Mouse (Mus musculus) spleen, adult 2 months (tissue): Measurements from ENCODE around the gene Gm10577. TPM values are rescaled to one million over a fixed set of nuclear protein-coding genes. Genes with fewer than 3 reads are reported as not detected.

Experiments
- DNase-seq, 2 experiments: peaks; one replicate each; pipeline versions ENCODE4 v3.0.0 to v3.0.0-alpha.2; 2012 to 2021; ENCODE audit warnings: low spot score in 2 of 2, low read depth in 1 of 2
- H3K27ac ChIP-seq: fragments of 200-500 bp; 2 replicates; pipeline ENCODE4 v1.5.1; 2012; ENCODE audit warnings: low read length, inconsistent platforms; ENCODE audit not compliant: insufficient read depth
- H3K27me3 ChIP-seq: fragments of 200-500 bp; 2 replicates; pipeline ENCODE4 v1.6.1; 2012; ENCODE audit warnings: mild to moderate bottlenecking, moderate library complexity, low read length, inconsistent platforms; ENCODE audit not compliant: control insufficient read depth, insufficient read depth
- H3K36me3 ChIP-seq: fragments of 200-500 bp; 2 replicates; pipeline ENCODE4 v1.6.1; 2012; ENCODE audit warnings: mild to moderate bottlenecking, low read length, inconsistent platforms; ENCODE audit not compliant: control insufficient read depth, insufficient read depth
- H3K4me1 ChIP-seq: fragments of 200-500 bp; 2 replicates; pipeline ENCODE4 v1.6.1; 2011; ENCODE audit warnings: inconsistent platforms; ENCODE audit not compliant: control insufficient read depth, insufficient read depth, insufficient read length
- H3K4me3 ChIP-seq: fragments of 200-500 bp; 2 replicates; pipeline ENCODE4 v1.5.1; 2011; ENCODE audit warnings: mild to moderate bottlenecking, inconsistent platforms; ENCODE audit not compliant: insufficient read depth, insufficient read length; ENCODE audit errors: extremely low read depth
- CTCF ChIP-seq: fragments of 200-500 bp; IDR thresholded peaks from 2 replicates; pipeline ENCODE4 v1.5.1; 2011; ENCODE audit warnings: mild to moderate bottlenecking, inconsistent platforms; ENCODE audit not compliant: insufficient read depth, insufficient read length, insufficient replicate concordance; ENCODE audit errors: extremely low read depth
- POLR2A ChIP-seq: fragments of 200-500 bp; IDR thresholded peaks from 2 replicates; pipeline ENCODE4 v1.6.1; 2011; ENCODE audit warnings: low read depth, low read length, inconsistent platforms
- WGBS: fragments of 180-500 bp; shearing (Covaris S2); methylation state at CpG from one replicate; pipeline ENCODE4 v1.1.7; 2018; 5-methylcytosine and 5-hydroxymethylcytosine counted together
- polyA plus RNA-seq: library from polyadenylated mRNA; depleted of rRNA; stranded (reverse); fragments of >200 nt; gene quantifications from 2 replicates; pipeline ENCODE4 v1.2.3, GENCODE M21; 2012; rRNA removed

Gm10577 gene
- polyA plus RNA-seq, 1 experiment, result not detected

DNA sequence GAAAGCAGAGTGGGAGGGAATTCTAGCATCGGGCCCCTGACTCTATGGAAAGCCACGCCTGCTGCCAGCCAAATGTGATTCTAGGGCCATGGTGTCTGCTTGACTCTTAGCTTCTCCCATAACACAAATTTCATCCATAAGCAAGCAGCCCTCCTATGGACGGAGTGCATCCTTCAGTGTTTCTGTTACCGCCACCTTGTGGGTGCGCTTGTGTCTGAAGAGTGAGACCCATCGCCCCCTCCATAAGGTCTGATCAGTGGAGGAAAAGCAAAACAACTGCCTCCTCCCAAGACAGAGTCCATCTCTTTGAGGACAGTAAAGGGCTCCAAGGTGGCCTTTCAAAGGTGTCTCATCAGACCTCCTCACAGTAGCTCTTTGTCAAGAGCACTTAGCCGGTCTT is 43.0 kb downstream of the Gm10577 start:
- no peak overlapping the region for H3K27ac ChIP-seq
- no peaks in the 10 kb centered on the region for H3K27me3 ChIP-seq
- H3K36me3 ChIP-seq, result no peaks in the 10 kb centered on the region
- no peak for DNase-seq
- TF ChIP-seq POLR2A, result no peak
- TF ChIP-seq CTCF, result no peak
- no peak overlapping the region for H3K4me3 ChIP-seq
- WGBS, result 89% methylated on average over 7 of the region's 7 CpGs
- H3K4me1 ChIP-seq, result no peaks in the 10 kb centered on the region

DNA sequence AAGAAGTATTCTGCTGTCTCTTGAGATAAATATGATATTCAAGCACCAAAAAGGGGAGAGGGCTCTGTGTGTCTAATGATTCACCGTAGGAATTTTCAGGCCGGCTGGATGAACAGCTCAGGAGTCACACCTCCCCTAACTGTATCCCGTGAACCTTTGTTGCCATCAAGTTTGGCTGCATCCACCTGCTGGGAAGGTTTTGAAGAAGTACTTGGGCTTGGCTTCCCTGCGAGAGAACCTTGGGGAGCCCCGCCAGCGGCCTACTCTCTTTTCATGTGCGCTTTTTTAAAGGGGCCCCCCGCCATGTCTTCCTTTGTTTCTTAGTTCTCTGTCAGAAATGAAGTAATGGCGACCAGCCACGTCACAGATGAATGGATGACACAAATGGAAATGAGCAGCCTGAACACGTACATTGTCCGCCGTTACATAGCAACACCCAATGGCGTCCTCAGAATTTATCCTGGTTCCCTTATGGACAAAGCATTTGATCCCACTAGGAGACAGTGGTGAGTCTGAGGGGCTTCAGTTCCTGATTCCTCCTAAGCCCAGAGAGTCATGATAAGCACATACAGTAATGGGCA is 46.0 kb downstream of the Gm10577 start:
- Histone ChIP-seq H3K27ac (no peak overlapping the region), H3K36me3 (no peaks in the 10 kb centered on the region), H3K27me3 (no peaks in the 10 kb centered on the region), H3K4me3 (no peak overlapping the region), H3K4me1 (no peaks in the 10 kb centered on the region)
- DNase-seq, result no peak
- TF ChIP-seq POLR2A, result no peak
- no peak for TF ChIP-seq CTCF
- 93% methylated on average over 14 of the region's 14 CpGs for whole genome bisulfite sequencing

DNA sequence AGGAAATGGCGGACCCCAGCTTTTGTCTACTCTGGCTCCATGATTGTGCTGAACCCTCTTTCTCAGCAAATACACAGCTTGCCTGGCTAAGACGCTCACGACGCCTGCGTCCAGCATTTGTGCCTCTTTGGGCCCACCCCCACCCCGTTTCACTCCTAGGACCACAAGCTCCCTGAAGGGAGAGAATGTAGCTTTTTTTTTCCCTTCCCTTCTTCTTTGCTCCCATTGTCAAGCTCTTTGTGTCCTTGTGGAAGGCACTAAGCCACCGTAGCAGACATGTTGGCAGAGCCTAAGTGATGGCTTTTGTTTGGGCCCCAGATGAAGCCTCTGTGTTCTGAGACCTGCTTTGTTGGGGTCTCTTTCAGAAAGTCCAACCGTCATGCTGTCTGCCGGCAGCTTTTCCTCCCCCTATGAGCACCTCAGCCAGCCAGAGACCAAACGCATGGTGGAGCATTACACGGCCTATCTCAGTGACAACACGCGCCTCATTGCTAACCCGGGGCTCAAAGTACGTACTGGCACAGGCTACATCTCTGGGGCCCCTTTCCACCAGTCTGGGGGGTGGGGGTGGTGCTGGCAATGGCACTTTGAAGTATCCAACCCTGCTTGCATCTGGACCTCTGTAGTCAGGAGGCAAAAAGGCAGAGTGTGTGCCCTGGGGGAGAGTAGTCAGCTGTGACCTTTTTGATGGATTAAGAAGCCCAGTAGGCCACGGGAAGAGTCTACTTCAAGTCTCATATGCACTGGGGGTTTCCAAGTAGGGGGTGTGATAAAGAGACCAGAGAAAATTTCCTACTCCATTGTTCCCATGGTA is 46.6 kb downstream of the Gm10577 start:
- 95% methylated on average over 16 of the region's 16 CpGs for WGBS
- Histone ChIP-seq H3K4me3 (no peak overlapping the region), H3K27ac (no peak overlapping the region), H3K27me3 (no peaks in the 10 kb centered on the region), H3K4me1 (no peaks in the 10 kb centered on the region), H3K36me3 (no peaks in the 10 kb centered on the region)
- no peak for DNase-seq
- TF ChIP-seq CTCF (no peak), POLR2A (no peak)

Other genes starting within 250 kb of the Gm10577 start
- gene Cachd1, start 244.0 kb downstream of the Gm10577 start, polyA plus RNA-seq, result 17.0 and 17.4 TPM in 2 replicates
- 1.2 and 1.8 TPM in 2 replicates for gene Raver2, start 48.3 kb upstream of the Gm10577 start, polyA plus RNA-seq
- 63.9 and 69.0 TPM in 2 replicates for gene Jak1, start 244.6 kb upstream of the Gm10577 start, polyA plus RNA-seq